Mouse (Mus musculus): Measurements from ENCODE around the gene Selenom. TPM values are rescaled to one million over a fixed set of nuclear protein-coding genes. Genes with fewer than 3 reads are reported as not detected.

Gene Selenom
- total and polyA plus RNA-seq, 2 experiments from 2014 or later = 290 to 298 TPM

DNA sequence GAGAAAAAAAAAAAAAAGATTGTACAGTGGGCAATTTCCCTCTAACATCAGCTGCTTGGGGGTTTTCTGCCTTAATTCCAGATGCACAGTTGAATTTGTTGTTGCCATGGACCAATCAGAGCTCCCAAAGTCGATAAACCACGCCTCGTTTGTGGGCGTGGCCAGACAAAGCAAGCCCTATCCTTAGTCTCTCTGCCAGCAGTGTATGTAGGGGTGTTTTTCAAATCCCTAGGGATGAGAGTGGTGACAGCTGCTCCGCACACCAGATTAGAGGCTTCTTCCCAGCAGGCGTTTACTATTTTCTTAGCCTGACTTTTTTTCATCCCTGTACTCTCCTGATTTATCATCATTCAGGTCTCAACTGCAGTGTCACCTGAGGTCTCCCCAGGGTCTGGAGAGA lies 33.5 kb downstream of the Selenom start:
- Histone ChIP-seq H3K4me3 (ENCODE audit: low read depth, low read length) (no peak overlapping the region), H3K9me3 (ENCODE audit: low read length) (no peaks in the 10 kb centered on the region), H3K4me1 (ENCODE audit: insufficient read depth, low read length) (no peaks in the 10 kb centered on the region), H3K4me2 (ENCODE audit: low read depth, low read length, poor library complexity, severe bottlenecking) (no peak overlapping the region), H3K9ac (replicated peaks; ENCODE audit: low read length, poor library complexity, severe bottlenecking) (no peak overlapping the region; the same call in 1 of the 2 replicates), H3K27me3 (ENCODE audit: insufficient read depth, low read length) (no peaks in the 10 kb centered on the region), H3K36me3 (ENCODE audit: insufficient read depth, low read length) (no peaks in the 10 kb centered on the region), H3K27ac (ENCODE audit: low read depth, low read length) (no peak overlapping the region)
- 47% methylated on average over 6 of the region's 6 CpGs for WGBS
- DNase-seq (ENCODE audit: low spot score) = peak; percentile 45
- no peak for ATAC-seq (ENCODE audit: low FRiP score)
- no peak for TF ChIP-seq CTCF (IDR thresholded peaks at IDR 0.05)

DNA sequence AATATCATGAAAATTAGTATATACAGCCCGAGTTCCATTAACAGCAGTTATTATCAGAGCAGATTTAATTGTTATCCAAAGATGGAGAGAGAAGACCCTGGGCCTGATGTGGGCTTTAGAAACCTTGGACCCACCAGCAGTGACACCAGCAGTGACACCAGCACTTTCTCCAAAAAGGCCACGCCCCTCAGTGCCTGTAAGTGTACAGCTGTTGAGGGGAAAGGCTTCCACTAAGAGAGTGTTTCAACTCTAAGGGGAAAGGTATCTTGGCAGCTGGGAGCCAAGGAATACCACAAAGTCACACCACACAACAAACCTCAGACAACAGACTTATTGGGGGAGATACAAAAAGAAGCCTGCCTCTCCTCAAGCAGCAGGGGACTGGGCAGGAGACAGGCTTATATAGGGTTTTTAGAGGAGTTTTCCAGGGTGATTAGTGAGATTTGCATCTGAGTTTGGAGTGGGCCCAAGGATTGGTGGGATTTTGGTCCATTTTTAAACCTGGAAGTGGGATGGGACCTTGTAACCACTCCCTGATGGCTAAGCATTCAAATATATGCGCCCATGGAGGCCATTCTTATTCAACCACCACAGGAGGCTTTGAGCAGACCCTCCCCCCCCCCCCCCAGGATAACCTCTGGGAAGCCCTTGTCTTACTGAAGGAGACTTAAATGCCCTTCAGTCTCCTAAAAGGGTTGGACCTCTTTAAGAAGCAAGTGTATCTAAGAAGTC lies 34.2 kb downstream of the Selenom start:
- no peak overlapping the region for H3K4me3 ChIP-seq (ENCODE audit: low read depth, low read length)
- no peaks in the 10 kb centered on the region for H3K27me3 ChIP-seq (ENCODE audit: insufficient read depth, low read length)
- DNase-seq (ENCODE audit: low spot score) (no peak), ATAC-seq (ENCODE audit: low FRiP score) (no peak)
- H3K36me3 ChIP-seq (ENCODE audit: insufficient read depth, low read length) = no peaks in the 10 kb centered on the region
- no peaks in the 10 kb centered on the region for H3K4me1 ChIP-seq (ENCODE audit: insufficient read depth, low read length)
- no peak overlapping the region for H3K27ac ChIP-seq (ENCODE audit: low read depth, low read length)
- no peak for TF ChIP-seq CTCF (IDR thresholded peaks at IDR 0.05)
- WGBS = 55% methylated on average over 3 of the region's 3 CpGs
- H3K4me2 ChIP-seq (ENCODE audit: low read depth, low read length, poor library complexity, severe bottlenecking) = no peak overlapping the region
- no peak overlapping the region for H3K9ac ChIP-seq (replicated peaks; ENCODE audit: low read length, poor library complexity, severe bottlenecking)
- H3K9me3 ChIP-seq (ENCODE audit: low read length) = no peaks in the 10 kb centered on the region

DNA sequence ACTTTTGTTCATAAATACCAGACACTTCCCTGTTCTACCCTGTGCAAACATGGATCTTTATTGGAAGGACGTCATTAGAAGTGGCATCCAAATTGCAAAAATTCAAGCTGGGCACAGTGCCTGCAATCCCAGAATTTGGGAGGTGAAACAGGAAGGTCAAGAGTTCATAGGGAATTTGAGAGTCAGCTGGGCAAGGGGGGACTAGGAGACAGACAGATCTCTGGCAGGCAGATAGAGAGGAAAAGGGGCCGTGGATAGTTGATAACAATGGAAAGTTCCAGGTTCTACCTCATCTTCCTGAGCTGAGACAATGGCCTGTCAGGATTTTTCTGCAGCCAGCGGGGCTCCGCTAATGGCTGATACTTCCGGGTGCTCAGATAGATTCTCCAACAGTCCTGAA lies 35.3 kb downstream of the Selenom start:
- Histone ChIP-seq H3K9me3 (ENCODE audit: low read length) (no peaks in the 10 kb centered on the region), H3K4me2 (ENCODE audit: low read depth, low read length, poor library complexity, severe bottlenecking) (no peak overlapping the region), H3K4me3 (ENCODE audit: low read depth, low read length) (no peak overlapping the region), H3K4me1 (ENCODE audit: insufficient read depth, low read length) (no peaks in the 10 kb centered on the region), H3K9ac (replicated peaks; ENCODE audit: low read length, poor library complexity, severe bottlenecking) (no peak overlapping the region), H3K36me3 (ENCODE audit: insufficient read depth, low read length) (no peaks in the 10 kb centered on the region), H3K27ac (ENCODE audit: low read depth, low read length) (no peak overlapping the region), H3K27me3 (ENCODE audit: insufficient read depth, low read length) (no peaks in the 10 kb centered on the region)
- no peak for ATAC-seq (ENCODE audit: low FRiP score)
- 85% methylated on average over 5 of the region's 5 CpGs for WGBS
- TF ChIP-seq CTCF (IDR thresholded peaks at IDR 0.05) = no peak
- no peak for DNase-seq (ENCODE audit: low spot score)

DNA sequence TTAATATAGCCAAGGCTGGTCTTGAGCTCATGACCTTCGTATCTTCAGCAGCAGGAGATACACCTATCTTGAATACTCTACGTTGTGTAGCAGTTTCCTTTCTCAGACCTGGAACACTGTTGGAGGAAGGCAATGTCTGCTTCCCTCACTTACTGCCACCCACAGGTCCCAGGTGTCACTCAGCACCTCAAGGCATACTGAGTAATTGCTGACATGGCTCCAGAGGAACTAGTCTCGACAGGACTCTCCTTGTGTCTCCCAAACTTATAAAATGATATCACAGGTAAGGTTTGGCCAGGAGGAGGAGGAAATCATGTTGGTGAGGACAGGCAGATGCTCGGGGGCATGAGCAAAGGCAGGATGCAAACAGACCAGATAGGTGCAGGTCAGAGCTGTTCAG lies 40.5 kb downstream of the Selenom start:
- no peak overlapping the region for H3K4me2 ChIP-seq (ENCODE audit: low read depth, low read length, poor library complexity, severe bottlenecking)
- WGBS = 80% methylated on average over 4 of the region's 4 CpGs
- H3K9ac ChIP-seq (replicated peaks; ENCODE audit: low read length, poor library complexity, severe bottlenecking) = no peak overlapping the region
- no peak overlapping the region for H3K27ac ChIP-seq (ENCODE audit: low read depth, low read length)
- no peak overlapping the region for H3K4me3 ChIP-seq (ENCODE audit: low read depth, low read length)
- no peak for DNase-seq (ENCODE audit: low spot score)
- no peaks in the 10 kb centered on the region for H3K27me3 ChIP-seq (ENCODE audit: insufficient read depth, low read length)
- ATAC-seq (ENCODE audit: low FRiP score) = no peak
- no peaks in the 10 kb centered on the region for H3K4me1 ChIP-seq (ENCODE audit: insufficient read depth, low read length)
- TF ChIP-seq CTCF (IDR thresholded peaks at IDR 0.05) = no peak
- no peaks in the 10 kb centered on the region for H3K9me3 ChIP-seq (ENCODE audit: low read length)
- H3K36me3 ChIP-seq (ENCODE audit: insufficient read depth, low read length) = no peaks in the 10 kb centered on the region

DNA sequence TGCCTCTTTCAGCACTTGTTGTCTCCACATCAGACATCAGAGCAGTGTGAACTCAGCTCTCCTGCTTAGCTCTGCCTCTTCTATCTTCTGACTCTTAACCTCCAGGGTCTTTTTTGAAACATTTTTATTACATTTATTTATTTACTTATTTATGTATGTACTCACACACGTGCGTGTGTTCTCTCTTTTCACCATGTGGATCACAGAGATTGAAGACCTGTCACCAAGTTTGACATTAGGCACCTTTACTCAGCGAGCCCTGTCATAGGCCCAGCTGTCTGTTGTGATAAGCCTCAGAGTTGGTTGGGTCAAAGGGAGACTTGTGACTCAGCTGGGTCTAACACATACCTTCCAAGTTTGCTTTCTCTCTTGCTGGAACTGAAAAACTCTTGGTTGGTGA lies 43.4 kb downstream of the Selenom start:
- ATAC-seq (ENCODE audit: low FRiP score) (no peak), DNase-seq (ENCODE audit: low spot score) (no peak)
- H3K4me1 ChIP-seq (ENCODE audit: insufficient read depth, low read length) = no peaks in the 10 kb centered on the region

DNA sequence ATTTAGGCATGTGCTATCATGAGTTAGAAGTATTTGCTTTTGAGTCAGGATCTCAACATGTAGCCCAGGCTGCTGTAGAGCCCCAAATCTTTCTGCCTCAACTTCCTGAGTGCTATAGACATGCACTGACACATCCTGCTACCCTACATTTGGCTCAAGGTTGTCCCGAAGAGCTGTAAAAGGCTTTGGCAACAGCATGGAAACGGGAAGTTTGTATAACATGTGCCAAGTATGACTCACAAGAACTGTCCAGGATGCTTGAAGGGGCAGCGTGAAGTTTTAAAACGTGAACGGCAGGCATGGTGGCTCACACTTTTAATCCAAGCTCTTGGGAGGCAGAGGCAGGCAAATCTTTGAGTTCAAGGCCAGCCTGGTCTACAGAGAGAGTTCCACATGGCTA lies 45.7 kb downstream of the Selenom start:
- no peaks in the 10 kb centered on the region for H3K36me3 ChIP-seq (ENCODE audit: insufficient read depth, low read length)
- DNase-seq (ENCODE audit: low spot score) (no peak), ATAC-seq (ENCODE audit: low FRiP score) (no peak)
- H3K9me3 ChIP-seq (ENCODE audit: low read length) = no peaks in the 10 kb centered on the region
- H3K4me1 ChIP-seq (ENCODE audit: insufficient read depth, low read length) = no peaks in the 10 kb centered on the region
- no peak overlapping the region for H3K4me3 ChIP-seq (ENCODE audit: low read depth, low read length)
- H3K27ac ChIP-seq (ENCODE audit: low read depth, low read length) = no peak overlapping the region
- 76% methylated on average over 5 of the region's 5 CpGs for WGBS
- no peak overlapping the region for H3K9ac ChIP-seq (replicated peaks; ENCODE audit: low read length, poor library complexity, severe bottlenecking)
- no peak overlapping the region for H3K4me2 ChIP-seq (ENCODE audit: low read depth, low read length, poor library complexity, severe bottlenecking)
- H3K27me3 ChIP-seq (ENCODE audit: insufficient read depth, low read length) = no peaks in the 10 kb centered on the region
- TF ChIP-seq CTCF (IDR thresholded peaks at IDR 0.05) = no peak

More for the DNA sequence above, 43.4 kb downstream of the Selenom start:
- no peak overlapping the region for H3K4me3 ChIP-seq (ENCODE audit: low read depth, low read length)
- no peak for TF ChIP-seq CTCF (IDR thresholded peaks at IDR 0.05)
- H3K9ac ChIP-seq (replicated peaks; ENCODE audit: low read length, poor library complexity, severe bottlenecking) = no peak overlapping the region
- no peak overlapping the region for H3K27ac ChIP-seq (ENCODE audit: low read depth, low read length)
- no peaks in the 10 kb centered on the region for H3K36me3 ChIP-seq (ENCODE audit: insufficient read depth, low read length)
- H3K27me3 ChIP-seq (ENCODE audit: insufficient read depth, low read length) = no peaks in the 10 kb centered on the region
- H3K9me3 ChIP-seq (ENCODE audit: low read length) = no peaks in the 10 kb centered on the region
- no peak overlapping the region for H3K4me2 ChIP-seq (ENCODE audit: low read depth, low read length, poor library complexity, severe bottlenecking)
- 79% methylated on average over 3 of the region's 3 CpGs for WGBS

Data from midbrain, postnatal 0 days (tissue).